Comparison of ENCODE assay signal across 25 mouse cellular contexts in the genomic region with DNA sequence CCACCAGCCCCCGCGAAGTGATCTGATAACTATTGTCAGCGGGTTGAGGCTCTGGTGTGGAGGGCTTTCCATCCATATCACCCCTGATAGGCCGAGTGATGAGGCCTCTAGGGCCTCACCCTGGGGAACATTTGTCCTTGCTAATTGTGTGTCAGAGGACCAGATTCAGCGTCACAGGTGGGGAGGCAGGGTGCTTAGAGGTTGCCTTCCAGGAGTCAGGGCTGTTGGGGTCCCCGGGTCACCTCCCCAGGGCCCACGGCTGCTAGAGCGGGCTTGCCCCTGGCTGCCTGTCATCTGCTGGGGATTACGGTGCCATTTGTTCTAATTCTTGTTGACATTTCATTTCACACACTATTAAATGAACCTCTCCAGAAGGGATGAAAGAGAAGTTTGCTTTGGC. TPM values are rescaled to one million over a fixed set of nuclear protein-coding genes. Genes with fewer than 3 reads are reported as not detected.
A peak's percentile ranks its signal among the peaks of the same experiment; 100 is the strongest.
DNase-seq lines count a peak whose midpoint lies in the region; ATAC-seq lines count a peak whose summit lies in the region.
"Had no signal": no experiment of that assay in that cellular context is flagged by ENCODE, and none has a peak within 500 bp of the region (broad histone marks: within the 10 kb centered on the region; RNA-seq: fewer than 3 reads in every experiment).

No protein-coding gene starts in this region.

- H3K4me3 ChIP-seq in forebrain, embryonic 10.5 days: no peak overlapping the region
- H3K4me3 ChIP-seq in forebrain, embryonic 11.5 days (ENCODE audit: low read depth, low read length): no peak overlapping the region
- H3K4me3 ChIP-seq in midbrain, embryonic 15.5 days: no peak overlapping the region
- H3K4me3 ChIP-seq in midbrain, embryonic 13.5 days (replicated peaks): no peak overlapping the region
- H3K4me3 ChIP-seq: embryonic facial prominence, embryonic 15.5 days; heart, embryonic 10.5 days; limb, embryonic 12.5 days; stomach, embryonic 15.5 days had no signal

- no peak for ATAC-seq in forebrain, embryonic 11.5 days (replicated peaks; ENCODE audit: low FRiP score)
- ATAC-seq in midbrain, embryonic 15.5 days (replicated peaks): 0 out of 2 replicates have a peak, but pooled peaks have one; percentile 24
- ATAC-seq in midbrain, embryonic 13.5 days: no peak
- ATAC-seq: liver, postnatal 0 days; lung, postnatal 0 days had no signal

- no peaks in the 10 kb centered on the region for H3K9me3 ChIP-seq in forebrain, embryonic 10.5 days
- no peaks in the 10 kb centered on the region for H3K9me3 ChIP-seq in forebrain, embryonic 11.5 days (ENCODE audit: control insufficient read depth, low read length)
- H3K9me3 ChIP-seq in midbrain, embryonic 15.5 days: no peaks in the 10 kb centered on the region
- H3K9me3 ChIP-seq in midbrain, embryonic 13.5 days: no peaks in the 10 kb centered on the region
- H3K9me3 ChIP-seq: embryonic facial prominence, embryonic 15.5 days; heart, embryonic 10.5 days; limb, embryonic 12.5 days; stomach, embryonic 15.5 days had no signal

- no peak for DNase-seq in forebrain, embryonic 10.5 days (ENCODE audit: extremely low spot score, low spot score)
- no peak for DNase-seq in forebrain, embryonic 11.5 days (ENCODE audit: low spot score)
- DNase-seq in forelimb bud, embryonic 11.5 days (ENCODE audit: low read depth, low spot score): peak; percentile 55
- peak; percentile 40 for DNase-seq in retina, embryonic 14.5 days (ENCODE audit: low spot score)
- DNase-seq in gastrocnemius, adult 18-20 months (ENCODE audit: low spot score): no peak
- no peak for DNase-seq in heart, adult 9 months (ENCODE audit: low spot score in 2 of 2)
- DNase-seq: adrenal gland, postnatal 14 days; cerebellum, adult 2 months; cerebellum, postnatal 36 days; heart, postnatal 4 days; kidney, adult 8-10 months; kidney, postnatal 14 days; liver, postnatal 0 days; midbrain, embryonic 14.5 days; right cerebral cortex, postnatal 4 days; thymus, postnatal 25 days had no signal

- WGBS in forebrain, embryonic 10.5 days: 73% methylated on average over 9 of the region's 9 CpGs
- 76% methylated on average over 9 of the region's 9 CpGs for WGBS in forebrain, embryonic 11.5 days
- WGBS in midbrain, embryonic 15.5 days: 56% methylated on average over 9 of the region's 9 CpGs
- WGBS in midbrain, embryonic 13.5 days: 65% methylated on average over 9 of the region's 9 CpGs

- H3K9ac ChIP-seq in forebrain, embryonic 11.5 days (ENCODE audit: low read length): no peak overlapping the region
- no peak overlapping the region for H3K9ac ChIP-seq in midbrain, embryonic 15.5 days
- no peak overlapping the region for H3K9ac ChIP-seq in midbrain, embryonic 13.5 days (replicated peaks)
- H3K9ac ChIP-seq: embryonic facial prominence, embryonic 15.5 days; limb, embryonic 12.5 days; liver, postnatal 0 days; stomach, embryonic 15.5 days had no signal

- H3K36me3 ChIP-seq in forebrain, embryonic 10.5 days (replicated peaks): no peaks in the 10 kb centered on the region
- H3K36me3 ChIP-seq in forebrain, embryonic 11.5 days (ENCODE audit: control insufficient read depth, insufficient read depth, low read length): no peaks in the 10 kb centered on the region
- H3K36me3 ChIP-seq in midbrain, embryonic 15.5 days (replicated peaks): no peaks in the 10 kb centered on the region
- H3K36me3 ChIP-seq in midbrain, embryonic 13.5 days: no peaks in the 10 kb centered on the region
- H3K36me3 ChIP-seq: embryonic facial prominence, embryonic 15.5 days; heart, embryonic 10.5 days; limb, embryonic 12.5 days; stomach, embryonic 15.5 days had no signal

- H3K27me3 ChIP-seq in forebrain, embryonic 10.5 days (ENCODE audit: poor library complexity, severe bottlenecking): no peaks in the 10 kb centered on the region
- no peaks in the 10 kb centered on the region for H3K27me3 ChIP-seq in forebrain, embryonic 11.5 days (ENCODE audit: control insufficient read depth, insufficient read depth, low read length)
- no peaks in the 10 kb centered on the region for H3K27me3 ChIP-seq in midbrain, embryonic 15.5 days (replicated peaks)
- no peaks in the 10 kb centered on the region for H3K27me3 ChIP-seq in midbrain, embryonic 13.5 days
- H3K27me3 ChIP-seq: embryonic facial prominence, embryonic 15.5 days; stomach, embryonic 15.5 days had no signal

- 0 out of 2 replicates have a peak overlapping the region, but pooled peaks have one; percentile 20 for H3K27ac ChIP-seq in forebrain, embryonic 10.5 days
- no peak overlapping the region for H3K27ac ChIP-seq in forebrain, embryonic 11.5 days (ENCODE audit: low read depth, low read length)
- H3K27ac ChIP-seq in midbrain, embryonic 15.5 days: no peak overlapping the region
- no peak overlapping the region for H3K27ac ChIP-seq in midbrain, embryonic 13.5 days
- H3K27ac ChIP-seq: embryonic facial prominence, embryonic 15.5 days; heart, embryonic 10.5 days; limb, embryonic 12.5 days; macrophage; stomach, embryonic 15.5 days had no signal

- no peak overlapping the region for H3K4me2 ChIP-seq in forebrain, embryonic 11.5 days (ENCODE audit: low read depth, low read length, severe bottlenecking)
- no peak overlapping the region for H3K4me2 ChIP-seq in midbrain, embryonic 15.5 days
- no peak overlapping the region for H3K4me2 ChIP-seq in midbrain, embryonic 13.5 days (replicated peaks)
- H3K4me2 ChIP-seq: embryonic facial prominence, embryonic 15.5 days; limb, embryonic 12.5 days; liver, embryonic 11.5 days; stomach, embryonic 15.5 days had no signal

- H3K4me1 ChIP-seq in forebrain, embryonic 10.5 days: peaks cover 31% of the 10 kb centered on the region
- H3K4me1 ChIP-seq in forebrain, embryonic 11.5 days (replicated peaks; ENCODE audit: control insufficient read depth, insufficient read depth, low read length): no peaks in the 10 kb centered on the region
- H3K4me1 ChIP-seq in midbrain, embryonic 15.5 days: peaks cover 7% of the 10 kb centered on the region
- peaks cover 24% of the 10 kb centered on the region for H3K4me1 ChIP-seq in midbrain, embryonic 13.5 days (replicated peaks)
- H3K4me1 ChIP-seq: embryonic facial prominence, embryonic 15.5 days; stomach, embryonic 15.5 days had no signal

RNA-seq across cellular contexts. Expression of gene Kcnd3, which starts 42.8 kb away (rescaled TPM):
- 0.21 and 0.31 TPM in 2 replicates for polyA plus RNA-seq in forebrain, embryonic 10.5 days (2016; fragmentation: Nextera tagmentation; extraction: Ambion mirVana)
- 1.3 and 2.1 TPM in 2 replicates for polyA plus RNA-seq in forebrain, embryonic 11.5 days (2014; fragmentation: Nextera tagmentation; extraction: Ambion mirVana)
- polyA plus RNA-seq in midbrain, embryonic 15.5 days (2015; fragmentation: Nextera tagmentation; extraction: Ambion mirVana): 12.5 and 12.8 TPM in 2 replicates
- polyA plus RNA-seq in midbrain, embryonic 13.5 days (2015; fragmentation: Nextera tagmentation; extraction: Ambion mirVana): 8.1 and 10.2 TPM in 2 replicates
- under 1 TPM; 0.05 to 0.14 TPM for total RNA-seq in gastrocnemius, adult 18-20 months (2021)
- polyA plus RNA-seq: macrophage had no signal

Comparison
In these comparisons a context has a peak if more than half of its experiments do, and no peak if none do; other contexts are left out.
1. DNase-seq: peak in forelimb bud, embryonic 11.5 days (single experiment) and retina, embryonic 14.5 days (single experiment); none in forebrain, embryonic 10.5 days (single experiment), forebrain, embryonic 11.5 days (single experiment), gastrocnemius, adult 18-20 months (single experiment) and heart, adult 9 months (0 of 2).